Mouse (Mus musculus): ENCODE data around the gene Eme2.
A peak's percentile ranks its signal among the peaks of the same experiment; 100 is the strongest.

DNA sequence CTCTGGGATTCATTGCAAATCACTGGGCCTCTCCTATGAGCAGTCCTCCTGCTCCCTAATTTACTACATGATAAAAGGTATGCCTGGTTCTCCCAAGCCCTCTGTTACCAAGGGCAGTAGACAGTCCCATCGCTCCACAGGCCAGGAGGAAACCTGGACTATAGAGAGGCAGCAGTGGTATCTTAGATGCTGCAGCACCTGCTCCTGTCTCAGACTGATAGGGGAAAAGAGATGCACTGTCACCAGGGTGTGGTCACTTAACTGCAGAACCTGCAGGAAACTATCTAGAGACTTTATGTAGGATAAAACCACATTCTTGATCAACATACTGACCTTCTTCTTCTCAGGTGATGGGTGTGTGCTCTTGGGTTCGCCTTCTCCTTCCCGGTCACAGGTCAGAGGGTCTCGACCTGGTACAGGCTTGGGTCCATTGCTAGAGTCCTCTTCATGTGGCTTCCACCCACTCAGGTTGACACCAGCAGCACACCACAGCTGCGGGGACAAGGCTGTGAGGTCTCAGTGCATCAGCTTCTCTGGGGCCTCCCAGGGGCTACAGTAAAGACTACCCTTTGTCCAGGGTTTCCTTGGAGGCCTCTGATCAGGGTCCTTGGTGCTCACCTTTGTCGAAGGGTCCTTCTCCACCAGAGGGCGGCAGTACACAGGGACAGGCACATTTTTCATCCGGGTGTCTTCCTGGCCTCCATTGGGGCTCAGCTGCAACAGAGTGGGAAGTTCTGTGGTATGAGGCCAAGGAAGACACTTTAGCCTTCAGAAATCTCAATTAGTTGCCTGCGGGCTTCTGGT lies 8.0 kb upstream of the Eme2 start:
- TF ChIP-seq TAL1 (IDR thresholded peaks at IDR 0.05; ENCODE audit: low read length) = peak; percentile 100
- TF ChIP-seq GATA1 (IDR thresholded peaks at IDR 0.05; ENCODE audit: low read length) = peak; percentile 98

Measured in erythroblast, embryonic 14.5 days (primary cell).